Mouse (Mus musculus): ENCODE data around the gene Slc39a2.
"Not testable (repeated sequence)": the region's sequence is repeated elsewhere in the genome, so short reads cannot be mapped to it uniquely, and the experiment has no call there.

Slc39a2 gene

DNA sequence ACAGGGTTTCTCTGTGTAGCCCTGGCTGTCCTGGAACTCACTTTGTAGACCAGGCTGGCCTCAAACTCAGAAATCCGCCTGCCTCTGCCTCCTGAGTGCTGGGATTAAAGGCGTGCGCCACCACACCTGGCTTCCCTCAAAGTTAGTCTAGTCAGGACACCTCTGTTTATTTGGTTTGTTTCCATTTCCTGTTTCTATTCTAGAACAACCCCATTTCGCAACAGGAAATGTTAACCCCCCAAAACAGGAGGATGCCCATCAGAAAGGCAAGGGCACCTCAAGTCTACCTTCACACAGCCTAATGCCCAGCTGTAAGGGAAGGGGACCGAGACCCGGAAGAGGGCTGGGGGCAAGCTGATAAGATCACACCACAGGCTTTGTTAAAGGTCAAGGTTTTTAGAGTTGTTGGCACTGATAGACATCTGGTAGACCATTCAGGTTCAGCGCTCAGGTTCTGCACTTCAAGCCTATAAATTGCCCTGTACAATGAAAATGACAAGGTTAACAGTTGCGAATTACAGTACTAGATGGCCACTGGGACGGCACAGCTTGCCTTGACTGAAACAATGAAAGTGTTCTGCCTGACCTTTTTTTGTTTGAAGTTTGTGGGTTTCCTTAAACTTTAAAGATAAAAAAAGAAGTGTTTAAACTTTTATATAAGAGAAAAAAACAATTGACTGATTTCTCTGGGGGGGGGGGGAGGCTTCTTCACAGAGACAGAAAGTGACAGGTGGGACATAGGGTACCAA, at the start of gene Slc39a2:
Slc39a2 (plus strand) TSS at position 699 of the 749 bp plus-strand sequence.
- DNase-seq (ENCODE audit: low spot score), result no peak

DNA sequence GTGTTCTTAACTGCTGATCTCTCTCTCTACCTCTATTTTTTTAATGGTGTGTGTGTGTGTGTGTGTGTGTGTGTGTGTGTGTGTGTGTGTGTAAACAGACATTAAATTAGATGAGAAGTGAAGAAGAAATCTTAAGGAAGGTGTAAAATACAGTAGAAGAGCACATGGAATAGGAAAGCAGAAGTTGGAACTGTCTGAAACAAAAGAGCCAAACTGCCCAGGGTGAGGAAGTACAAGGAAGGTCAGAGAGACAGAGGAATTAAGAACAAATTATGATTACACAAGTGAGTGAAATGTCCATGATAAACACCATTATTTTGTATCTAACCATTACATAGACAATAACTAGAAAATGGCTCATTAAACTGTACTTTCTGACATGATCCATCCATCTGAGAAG, 48.8 kb upstream of the Slc39a2 start:
- no peak for DNase-seq (ENCODE audit: low spot score)

DNA sequence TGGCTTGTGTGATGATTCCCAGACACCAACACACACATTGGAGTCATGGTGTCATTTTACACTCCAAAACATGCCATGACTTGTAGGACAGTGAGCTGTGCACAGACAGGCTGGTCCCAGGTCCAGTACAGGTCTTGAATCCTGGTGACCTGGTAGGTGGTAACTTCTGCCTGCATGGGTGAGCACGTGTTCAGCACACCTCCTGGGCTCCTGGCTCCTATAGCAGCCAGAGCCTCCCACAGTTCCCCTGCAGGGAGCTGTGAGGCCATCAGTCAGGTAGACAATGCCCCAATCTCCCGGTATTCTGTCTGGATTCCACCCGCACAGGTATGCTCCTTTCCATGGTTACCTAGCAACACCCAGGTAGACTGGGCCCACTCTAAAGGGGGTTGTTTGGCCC, 46.1 kb upstream of the Slc39a2 start:
- DNase-seq (ENCODE audit: low spot score), result no peak

DNA sequence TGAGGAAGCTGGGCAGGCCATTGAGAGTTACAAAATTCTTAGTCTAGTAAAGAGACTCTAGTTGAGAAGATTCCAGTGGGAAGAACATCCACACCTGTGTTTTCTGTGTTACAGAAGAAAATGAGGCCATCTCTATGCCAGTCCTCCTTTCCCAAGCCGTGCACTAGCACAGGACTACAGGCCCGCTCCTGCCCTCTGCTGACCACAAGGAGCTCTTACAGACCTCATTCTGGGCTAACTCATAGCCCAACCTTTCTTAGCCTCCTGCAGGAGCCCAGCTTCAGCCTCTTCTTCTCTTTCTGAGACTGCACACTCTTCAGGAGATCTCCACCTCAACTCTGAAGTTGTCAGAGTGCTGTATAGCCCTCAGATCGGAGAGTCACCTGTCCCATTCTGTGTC, 41.7 kb upstream of the Slc39a2 start:
- DNase-seq (ENCODE audit: low spot score), result not testable (repeated sequence)

DNA sequence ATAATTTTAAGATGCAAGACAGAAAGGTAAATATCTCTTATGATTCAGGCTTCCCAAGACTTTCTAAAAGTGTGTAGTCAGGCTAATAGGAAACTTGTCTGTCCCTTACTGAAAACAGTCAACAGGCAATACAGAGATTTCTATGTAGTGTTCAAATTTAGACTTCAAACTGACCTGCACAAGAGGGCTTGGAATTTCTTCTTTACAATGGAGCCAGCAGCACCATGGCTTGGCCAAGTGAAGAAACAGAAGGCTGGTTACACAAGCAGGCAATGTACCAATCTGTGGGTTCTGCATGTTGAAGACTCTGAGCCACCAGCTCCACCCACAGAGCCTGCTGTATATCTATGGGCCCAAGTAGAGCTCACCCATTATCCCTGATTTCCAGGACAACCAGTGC, 39.3 kb upstream of the Slc39a2 start, which contains the start of gene Ear6:
Ear6 (plus strand) TSS at position 301 of the 400 bp plus-strand sequence.
- DNase-seq (ENCODE audit: low spot score), result no peak

DNA sequence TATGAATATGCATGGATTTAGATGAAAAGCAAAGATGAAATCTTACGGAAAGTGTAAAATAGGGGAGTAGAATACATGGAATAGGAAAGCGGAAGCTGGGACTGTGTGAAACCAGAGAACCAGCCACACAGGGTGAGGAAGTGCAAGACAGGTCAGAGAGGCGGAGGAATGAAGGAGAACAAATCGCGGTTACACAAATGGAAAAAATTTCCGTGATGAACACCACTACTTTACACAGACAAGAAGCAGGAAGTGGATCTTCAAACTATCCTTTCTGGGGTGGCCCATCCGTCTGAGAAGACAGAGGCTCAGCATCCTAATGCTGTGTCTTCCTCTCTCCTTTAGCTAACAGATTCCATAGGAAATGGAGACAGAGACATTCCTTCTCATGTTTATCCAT, 37.4 kb upstream of the Slc39a2 start:
- DNase-seq (ENCODE audit: low spot score), result not testable (repeated sequence)

DNA sequence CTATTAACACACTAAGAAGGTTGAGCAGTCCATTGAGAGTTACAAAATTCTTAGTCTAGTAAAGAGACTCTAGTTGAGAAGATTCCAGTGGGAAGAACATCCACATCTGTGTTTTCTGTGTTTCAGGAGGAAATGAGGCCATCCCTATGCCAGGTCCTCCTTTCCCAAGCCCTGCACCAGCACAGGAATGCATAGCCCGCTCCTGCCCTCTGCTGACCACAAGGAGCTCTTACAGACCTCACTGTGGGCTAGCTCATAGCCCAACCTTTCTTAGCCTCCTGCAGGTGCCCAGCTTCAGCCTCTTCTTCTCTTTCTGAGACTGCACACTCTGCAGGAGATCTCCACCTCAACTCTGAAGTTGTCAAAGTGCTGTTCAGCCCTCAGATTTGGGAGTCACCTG, 29.1 kb upstream of the Slc39a2 start:
- not testable (repeated sequence) for DNase-seq (ENCODE audit: low spot score)

DNA sequence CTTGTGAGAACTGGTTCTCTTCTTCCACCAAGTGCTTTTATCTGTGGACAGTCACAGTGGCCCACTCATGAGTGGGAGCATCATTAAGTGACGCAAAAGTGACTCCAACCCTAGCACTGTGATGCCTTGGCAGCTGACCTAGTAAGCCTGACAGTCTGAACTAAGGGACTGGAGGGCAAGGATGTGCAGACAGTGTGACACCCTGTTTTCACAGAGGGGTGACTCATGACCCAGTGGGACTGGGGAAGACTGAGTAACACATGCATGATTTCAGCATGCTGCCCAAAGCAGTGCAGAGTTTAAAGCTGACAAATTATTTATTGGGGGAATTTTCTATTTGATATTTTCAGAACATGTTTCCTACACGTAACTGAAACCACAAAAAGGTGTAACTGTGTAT, 21.9 kb upstream of the Slc39a2 start:
- no peak for DNase-seq (ENCODE audit: low spot score)

DNA sequence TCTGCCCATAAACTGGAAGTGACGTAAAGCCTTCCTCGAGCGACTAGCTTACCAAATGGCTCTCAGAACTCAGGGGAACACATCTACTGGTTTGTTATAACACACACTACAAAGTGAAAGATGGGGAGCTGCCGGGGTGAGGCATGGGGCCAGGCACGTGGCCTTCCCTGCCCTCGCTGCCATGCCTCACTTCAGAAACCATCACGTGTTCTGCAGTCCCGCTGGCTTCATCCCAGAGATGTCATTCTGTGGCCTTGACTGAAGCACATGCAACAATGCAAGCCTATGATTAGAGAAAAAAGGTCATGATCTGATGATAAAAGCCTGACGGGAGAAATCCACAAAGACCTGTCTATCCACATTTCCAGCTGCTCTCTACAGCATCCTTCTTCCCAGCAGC, 20.9 kb upstream of the Slc39a2 start:
- DNase-seq (ENCODE audit: low spot score), result no peak

DNA sequence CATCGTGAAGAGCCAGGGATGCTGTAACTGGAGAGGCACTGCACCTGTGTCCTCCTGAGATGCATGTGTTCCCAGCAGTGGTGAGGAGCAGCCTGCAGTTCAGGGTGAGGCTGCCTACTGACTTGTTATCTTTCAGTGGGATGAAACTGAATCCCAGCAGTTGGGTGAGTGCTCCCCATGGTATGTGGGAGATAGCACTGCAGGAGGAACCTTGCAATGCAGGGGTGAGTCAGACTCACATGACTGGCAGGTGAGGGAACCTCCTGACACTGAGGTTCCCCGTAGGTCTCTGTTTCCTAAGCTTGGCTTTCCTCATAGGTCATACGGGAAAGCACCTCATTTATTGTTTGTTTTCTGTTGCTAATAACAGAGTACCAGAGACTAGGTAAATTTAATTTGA, 15.2 kb upstream of the Slc39a2 start:
- DNase-seq (ENCODE audit: low spot score), result no peak

DNA sequence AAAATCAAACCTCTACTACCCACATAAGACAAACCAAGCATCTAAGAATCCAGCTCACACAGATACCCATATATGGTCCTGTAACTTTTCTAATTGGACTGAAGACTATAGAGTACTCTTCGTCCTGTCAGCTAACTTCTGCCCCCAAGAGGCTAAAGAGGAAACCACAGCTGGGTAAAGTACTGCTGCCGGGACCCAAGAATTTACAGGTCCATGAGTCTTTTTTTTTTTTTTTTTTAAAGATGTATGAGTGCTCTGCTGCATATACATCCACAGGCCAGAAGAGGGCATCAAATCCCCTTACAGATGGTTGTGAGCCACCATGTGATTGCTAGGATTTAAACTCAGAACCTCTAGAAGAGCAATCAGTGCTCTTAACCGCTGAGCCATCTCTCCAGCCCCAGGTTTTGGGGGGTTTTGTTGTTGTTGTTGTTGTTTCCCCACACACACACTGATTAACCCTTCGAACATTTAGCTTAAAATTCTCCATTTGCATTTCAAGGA, 9.1 kb upstream of the Slc39a2 start:
- peak; percentile 49 for DNase-seq (ENCODE audit: low spot score)

DNA sequence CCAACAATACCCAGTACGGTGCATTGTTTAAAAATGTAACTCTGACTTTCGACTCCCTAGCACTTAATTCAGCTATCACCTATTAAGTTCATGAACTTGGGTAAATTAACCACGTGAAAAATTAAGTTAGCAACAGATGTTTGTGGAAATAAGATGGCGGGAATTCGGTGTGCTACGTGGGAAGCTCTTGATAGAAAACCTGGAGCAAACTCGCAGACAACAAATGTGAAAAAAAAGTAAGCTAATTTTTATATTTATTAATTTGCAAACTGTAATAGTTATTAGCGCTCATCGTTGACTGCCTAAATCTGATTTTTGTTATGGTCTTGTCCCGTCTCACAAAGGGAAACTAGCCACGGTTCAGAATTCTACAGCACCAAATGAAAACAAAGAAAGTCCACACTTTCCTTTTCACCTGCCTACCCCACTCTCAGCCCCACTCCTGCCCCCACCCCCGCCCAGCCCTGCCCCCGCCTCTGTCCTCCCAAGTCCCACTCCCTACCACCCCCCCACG, 8.6 kb upstream of the Slc39a2 start:
- DNase-seq (ENCODE audit: low spot score), result no peak

DNA sequence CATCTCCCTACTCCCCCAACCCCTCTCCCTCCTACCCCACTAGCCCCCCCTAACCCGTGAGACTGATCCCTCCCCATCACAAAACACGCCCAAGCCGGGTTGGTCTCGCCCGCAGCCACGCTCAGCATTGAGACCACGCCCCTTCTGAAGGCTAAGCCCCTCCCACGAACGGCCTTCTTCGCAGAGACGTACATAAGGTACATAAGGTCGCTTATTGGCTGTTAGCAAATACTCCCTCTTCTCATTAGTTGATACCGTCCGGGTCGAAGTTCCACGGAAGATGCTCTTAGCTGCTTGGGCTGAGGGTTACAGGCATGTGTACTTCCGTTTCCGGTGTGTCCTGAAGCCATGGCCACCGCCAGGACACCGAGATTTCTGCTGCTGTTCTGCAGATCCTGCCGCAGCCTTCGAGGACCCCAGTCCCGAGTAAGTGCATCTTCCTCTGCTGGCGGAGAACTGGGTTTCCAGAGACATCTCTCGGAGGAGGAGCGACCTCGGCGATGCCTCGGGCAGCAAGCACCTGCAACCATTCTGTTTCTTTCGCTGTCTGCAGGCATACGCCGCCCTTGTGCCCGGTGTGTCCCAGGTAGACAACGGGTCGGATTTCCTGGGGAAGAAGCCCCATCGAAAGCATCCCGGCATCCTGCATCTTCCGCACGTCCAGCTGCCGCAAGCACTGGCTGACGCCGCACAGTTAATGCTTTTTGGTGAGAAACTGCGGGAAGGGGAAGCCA, 7.9 kb upstream of the Slc39a2 start, which contains the start of gene Mettl17:
Mettl17 (plus strand) TSS at position 245 of the 734 bp plus-strand sequence.
- peak; percentile 90 for DNase-seq (ENCODE audit: low spot score)

DNA sequence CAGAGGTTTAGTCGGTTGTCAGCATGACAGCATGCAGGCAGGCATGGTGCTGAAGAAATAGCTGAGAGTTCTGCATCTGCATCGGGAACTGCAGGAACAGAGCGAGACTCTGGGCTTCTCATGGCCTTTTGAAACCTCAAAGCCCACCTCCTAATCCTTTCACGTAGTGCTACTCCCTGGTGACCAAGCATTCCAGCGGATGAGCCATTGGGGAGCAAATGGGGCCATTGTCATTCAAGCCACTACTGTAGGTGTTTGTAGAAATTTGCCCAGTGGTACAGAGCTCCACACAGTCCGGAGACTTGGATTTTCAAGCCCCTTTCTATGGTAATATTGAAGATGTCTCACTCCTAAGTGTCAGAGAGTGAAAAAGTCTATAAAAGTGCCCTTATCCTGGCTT, 6.6 kb upstream of the Slc39a2 start:
- DNase-seq (ENCODE audit: low spot score), result no peak

DNA sequence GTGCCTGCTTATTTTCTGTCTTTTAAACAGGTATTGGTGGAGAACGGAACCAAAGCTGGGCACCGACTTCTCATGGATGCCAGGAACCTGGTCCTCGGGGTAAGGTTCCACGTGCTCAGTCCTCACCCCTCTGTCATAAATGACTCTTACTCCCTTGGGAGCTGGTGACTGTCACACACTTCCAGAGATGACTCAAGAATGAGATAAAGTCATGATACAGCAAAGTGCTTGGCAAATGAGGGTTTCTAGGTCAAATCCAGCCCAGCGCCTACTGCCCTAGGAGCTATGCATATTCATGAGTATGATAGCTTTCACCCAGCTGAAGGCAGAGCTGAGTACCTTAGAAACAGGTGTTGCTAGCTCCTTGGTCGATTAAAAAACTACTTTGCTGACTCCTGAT, 2.9 kb upstream of the Slc39a2 start:
- no peak for DNase-seq (ENCODE audit: low spot score)

DNA sequence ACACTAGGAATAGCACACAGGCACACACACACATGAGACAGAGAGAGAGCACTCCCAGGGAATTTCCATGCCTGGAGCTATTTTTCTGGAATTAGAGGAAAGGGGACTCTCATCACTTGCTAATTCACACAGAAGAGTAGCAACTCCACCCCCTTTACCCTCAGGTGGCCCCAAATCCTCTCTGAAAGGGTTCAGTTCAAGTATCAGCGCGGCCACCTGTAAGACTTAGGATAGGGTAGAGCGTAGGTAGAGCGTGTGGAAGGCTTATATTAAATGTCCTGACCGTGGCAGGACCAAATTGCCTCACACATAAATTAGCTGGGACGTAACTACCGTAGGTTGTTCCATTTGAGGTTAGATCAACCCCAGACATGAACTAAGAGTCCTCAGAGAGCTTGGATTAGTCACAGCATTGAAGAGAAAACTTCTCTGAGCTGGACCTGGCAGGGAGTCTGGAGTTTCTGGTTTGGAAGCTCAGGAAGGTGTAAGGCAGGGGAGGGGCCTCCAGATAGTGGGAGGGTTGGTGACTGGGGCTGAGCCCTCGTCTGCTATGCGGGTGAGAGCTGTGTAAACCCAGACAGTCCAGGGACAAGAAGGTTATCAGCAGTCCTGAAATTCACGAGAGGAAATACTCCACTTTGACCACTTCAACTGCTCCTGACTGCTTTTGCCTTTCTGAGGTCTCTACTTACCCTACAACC, 555 bp downstream of the Slc39a2 start:
- no peak for DNase-seq (ENCODE audit: low spot score)

DNA sequence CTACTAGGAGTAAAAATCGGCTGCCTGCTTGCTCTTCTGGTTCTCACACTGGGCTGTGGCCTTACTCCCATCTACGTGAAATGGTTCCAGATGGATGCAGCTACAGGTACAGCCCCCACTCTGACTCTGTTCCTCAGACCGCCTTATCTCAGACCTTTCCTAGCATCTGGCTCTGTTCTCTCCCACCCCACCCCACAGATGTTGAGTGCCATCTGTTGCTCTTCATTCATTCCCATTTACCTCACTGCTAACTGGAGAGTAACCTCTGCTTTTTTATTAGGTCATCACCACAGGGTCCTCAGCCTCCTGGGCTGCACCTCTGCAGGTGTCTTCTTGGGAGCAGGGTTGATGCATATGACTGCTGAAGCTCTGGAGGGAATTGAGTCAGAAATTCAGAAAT, 1.1 kb downstream of the Slc39a2 start:
- DNase-seq (ENCODE audit: low spot score), result no peak

DNA sequence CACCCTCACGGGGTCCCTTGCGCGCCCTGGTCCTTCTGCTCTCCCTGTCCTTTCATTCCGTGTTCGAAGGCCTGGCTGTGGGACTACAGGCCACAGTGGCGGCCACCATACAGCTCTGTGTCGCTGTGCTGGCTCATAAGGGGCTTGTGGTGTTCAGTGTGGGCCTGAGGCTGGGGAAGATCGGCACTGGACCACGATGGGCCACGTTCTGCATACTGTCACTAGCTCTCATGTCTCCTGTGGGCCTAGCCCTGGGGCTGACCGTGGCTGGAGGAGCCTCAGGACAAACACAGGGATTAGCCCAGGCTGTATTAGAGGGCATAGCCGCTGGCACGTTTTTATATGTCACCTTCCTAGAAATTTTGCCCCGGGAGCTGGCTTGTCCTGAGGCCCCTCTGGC, 2.4 kb downstream of the Slc39a2 start:
- no peak for DNase-seq (ENCODE audit: low spot score)

DNA sequence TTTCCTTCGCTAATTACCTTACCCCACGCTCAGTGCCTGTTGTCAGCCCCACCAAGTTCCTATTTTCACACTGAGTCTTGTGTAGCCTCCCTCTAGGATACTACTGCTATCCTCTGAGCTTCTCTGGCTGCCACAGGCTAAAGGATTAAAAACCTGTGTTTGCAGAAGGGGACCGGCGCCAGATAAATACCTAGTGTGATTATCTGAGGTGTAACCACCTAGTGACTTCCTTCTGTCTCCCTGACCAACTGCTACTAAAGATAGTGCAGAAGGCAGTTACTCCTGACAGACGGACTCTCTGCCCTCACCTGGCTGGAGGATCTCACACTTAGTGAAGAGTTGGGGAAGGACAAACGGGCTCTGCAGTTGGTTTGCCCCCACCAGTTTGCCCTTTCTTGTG, 3.3 kb downstream of the Slc39a2 start:
- no peak for DNase-seq (ENCODE audit: low spot score)

DNA sequence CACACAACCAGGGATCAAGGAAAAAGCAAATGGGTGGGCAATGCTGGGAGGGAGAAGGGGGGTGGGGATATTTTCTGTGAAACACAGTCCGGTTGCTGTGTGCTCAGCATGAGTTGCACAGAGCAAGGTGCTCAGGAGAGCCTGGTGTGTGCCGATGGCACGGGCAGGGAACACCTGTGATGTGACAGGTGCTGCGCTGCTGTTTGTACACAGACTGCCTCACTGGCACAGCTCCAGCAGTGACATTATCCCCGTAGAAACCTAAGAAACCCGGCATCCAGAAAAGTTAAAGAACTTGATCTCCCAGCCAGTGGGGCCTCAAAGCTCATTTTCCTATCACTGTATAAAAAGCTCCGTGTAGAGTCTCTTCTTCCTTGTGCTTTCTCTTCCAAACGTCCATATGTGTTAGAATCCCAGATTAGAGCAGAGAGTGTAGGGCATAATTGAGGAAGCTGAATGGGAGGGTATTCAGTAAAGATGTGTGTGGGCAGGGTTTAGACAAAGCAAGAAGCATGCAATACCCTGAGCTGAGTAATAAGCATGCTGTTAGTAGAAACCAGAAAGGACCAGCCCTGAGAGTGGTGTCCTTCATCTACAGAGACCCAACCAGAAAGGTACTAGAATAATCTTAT, 4.0 kb downstream of the Slc39a2 start:
- DNase-seq (ENCODE audit: low spot score), result no peak

DNA sequence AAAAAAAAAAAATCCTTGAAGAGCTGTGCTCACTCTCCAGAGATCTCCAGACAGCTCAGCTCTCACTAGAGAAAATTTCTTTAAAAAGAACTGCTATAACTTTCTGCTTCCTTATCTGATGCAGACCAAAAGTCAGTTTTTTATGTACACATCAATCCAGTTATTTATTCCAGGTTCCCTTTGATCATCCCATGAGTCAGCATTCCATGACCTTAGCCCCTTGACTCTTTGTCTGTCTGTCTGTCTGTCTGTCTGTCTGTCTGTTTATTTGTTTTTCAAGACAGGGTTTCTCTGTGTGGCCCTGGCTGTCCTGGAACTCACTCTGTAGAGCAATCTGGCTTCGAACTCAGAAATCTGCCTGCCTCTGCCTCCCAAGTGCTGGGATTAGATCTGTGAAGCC, 6.7 kb downstream of the Slc39a2 start:
- no peak for DNase-seq (ENCODE audit: low spot score)
